Mouse (Mus musculus) gastrocnemius, postnatal 10 days (tissue): ENCODE measurements around the gene Dnase1l1. TPM values are rescaled to one million over a fixed set of nuclear protein-coding genes. Genes with fewer than 3 reads are reported as not detected.

Source experiments
- DNase-seq: peaks from one replicate; pipeline ENCODE4 v3.0.0; 2021; ENCODE audit warnings: mixed read lengths
- long read RNA-seq, 2 experiments: library from polyadenylated mRNA; stranded (forward); transcript quantifications; one replicate each; pipeline ENCODE4 v2.0.0; 2021
- total RNA-seq, 2 experiments: library from RNA; stranded (reverse); gene quantifications; 2 replicates each; pipeline ENCODE4 v1.2.3; 2021

Gene Dnase1l1
- 10 to 100 TPM; 62.8 to 69.4 TPM for total RNA-seq
- long read RNA-seq, experiment 1, transcript Dnase1l1-201 (8 exons, 1,625 nt) = major isoform, 43 of 71 reads
- long read RNA-seq, experiment 1, partial matches to known transcripts = 3 of 71 reads
- long read RNA-seq, experiment 1, other reads (novel, unspliced or antisense) = 24 of 71 reads
- long read RNA-seq, experiment 2, transcript Dnase1l1-201 (8 exons, 1,625 nt) = major isoform, 44 of 57 reads
- long read RNA-seq, experiment 2, partial matches to known transcripts = 0 of 57 reads
- long read RNA-seq, experiment 2, other reads (novel, unspliced or antisense) = 13 of 57 reads

GRCm38 (mm10) chrX:74281732-74282394, at the start of gene Dnase1l1, which contains the start of gene Taz:
TSS of gene Dnase1l1 (minus strand) at chrX:74282337.
TSS of gene Taz (plus strand) at chrX:74281912.
- DNase-seq = peak; percentile 61

- DNase-seq = no peak
Observed at GRCm38 (mm10) chrX:74330166-74330930, 48.2 kb upstream of the Dnase1l1 start.

- no peak for DNase-seq
Observed at GRCm38 (mm10) chrX:74329215-74329671, 47.1 kb upstream of the Dnase1l1 start.

GRCm38 (mm10) chrX:74328725-74329161, 46.6 kb upstream of the Dnase1l1 start, which contains the start of gene Plxna3:
TSS of gene Plxna3 (plus strand) at chrX:74329066.
- DNase-seq = peak; percentile 67

DNA sequence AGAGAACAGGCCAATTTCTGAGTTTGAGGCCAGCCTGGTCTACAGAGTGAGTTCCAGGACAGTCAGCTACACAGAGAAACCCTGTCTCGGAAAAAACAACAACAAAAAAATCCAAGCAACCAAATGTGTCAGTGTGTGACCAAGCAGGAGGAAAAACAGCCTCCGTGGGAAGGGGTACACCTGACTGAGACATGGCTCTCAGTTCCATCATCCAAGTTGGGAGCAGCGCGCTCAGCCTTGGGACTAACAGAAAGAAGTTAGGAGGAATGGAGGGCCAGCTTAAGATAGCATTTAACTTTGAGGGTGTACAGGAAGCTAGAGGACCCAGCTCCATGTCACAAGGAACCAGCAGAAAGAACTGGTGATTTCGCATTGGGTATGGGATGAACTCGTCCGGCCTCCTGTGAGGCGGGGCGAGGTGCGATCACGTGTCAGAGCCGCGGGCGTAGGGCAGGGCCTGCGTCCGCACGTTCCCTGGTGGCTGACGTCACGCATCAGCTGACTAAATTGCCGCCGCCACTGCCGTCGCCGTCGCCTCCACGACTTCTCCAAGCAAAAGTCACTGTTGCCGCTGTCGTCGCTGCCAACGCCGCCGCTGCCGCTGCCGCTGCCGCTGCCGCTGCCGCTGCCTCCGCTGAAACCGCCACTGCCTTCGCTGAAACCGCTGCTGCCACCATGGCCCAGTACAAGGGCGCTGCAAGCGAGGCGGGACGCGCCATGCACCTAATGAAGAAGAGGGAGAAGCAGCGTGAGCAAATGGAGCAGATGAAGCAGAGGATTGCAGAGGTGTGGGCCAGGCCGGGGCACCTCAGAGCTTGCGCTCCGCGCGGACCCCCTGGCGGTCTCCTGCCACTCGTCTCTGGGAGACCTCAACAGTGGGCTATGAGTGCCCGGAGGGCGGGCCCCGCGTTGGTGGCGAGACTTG, 30.7 kb upstream of the Dnase1l1 start, which contains the start of gene Fam50a:
Fam50a (plus strand) TSS at position 494 of the 925 bp plus-strand sequence.
- peak; percentile 82 for DNase-seq

DNA sequence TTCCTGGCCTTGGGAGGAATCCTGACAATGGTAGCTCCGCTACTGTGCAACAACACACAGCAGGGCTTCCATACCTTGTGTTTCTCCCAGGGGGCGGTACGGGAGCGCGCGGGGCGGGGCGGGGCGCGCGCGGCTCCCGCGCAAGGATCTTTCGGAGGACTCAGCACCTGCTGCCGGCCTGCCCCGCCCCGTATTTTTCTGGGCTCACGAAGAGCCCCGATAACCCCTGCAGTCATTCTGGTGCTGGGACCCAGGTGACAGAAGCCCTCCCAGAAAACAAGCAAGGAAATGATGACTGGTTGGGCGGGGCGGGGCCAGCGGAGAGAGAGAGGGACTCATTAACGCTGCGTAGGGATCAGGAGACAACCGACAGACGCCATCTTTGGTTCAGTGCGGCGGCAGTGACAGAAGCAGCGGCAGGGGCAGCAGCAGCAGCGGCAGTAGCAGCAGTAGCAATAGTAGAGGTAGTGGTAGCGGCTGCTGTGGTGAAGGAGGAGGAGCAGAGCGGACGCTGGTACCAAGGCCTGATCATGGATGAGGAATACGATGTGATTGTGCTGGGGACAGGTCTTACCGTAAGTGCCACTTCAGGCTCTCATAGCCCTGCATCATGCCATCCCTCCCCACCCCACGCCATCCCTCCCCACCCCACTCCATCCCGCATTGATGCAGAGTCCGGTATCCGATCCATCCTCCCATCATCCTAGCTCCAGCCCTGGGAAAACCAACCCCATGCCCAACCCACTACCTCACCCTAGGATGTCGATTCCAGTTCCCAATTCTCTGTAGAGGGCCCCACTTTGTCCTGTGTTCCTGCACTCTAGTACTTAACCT, 22.9 kb upstream of the Dnase1l1 start, which contains the start of gene Gdi1:
Gdi1 (plus strand) TSS at position 132 of the 834 bp plus-strand sequence.
- peak; percentile 64 for DNase-seq

GRCm38 (mm10) chrX:74299721-74300120, 17.6 kb upstream of the Dnase1l1 start:
- DNase-seq = no peak

DNA sequence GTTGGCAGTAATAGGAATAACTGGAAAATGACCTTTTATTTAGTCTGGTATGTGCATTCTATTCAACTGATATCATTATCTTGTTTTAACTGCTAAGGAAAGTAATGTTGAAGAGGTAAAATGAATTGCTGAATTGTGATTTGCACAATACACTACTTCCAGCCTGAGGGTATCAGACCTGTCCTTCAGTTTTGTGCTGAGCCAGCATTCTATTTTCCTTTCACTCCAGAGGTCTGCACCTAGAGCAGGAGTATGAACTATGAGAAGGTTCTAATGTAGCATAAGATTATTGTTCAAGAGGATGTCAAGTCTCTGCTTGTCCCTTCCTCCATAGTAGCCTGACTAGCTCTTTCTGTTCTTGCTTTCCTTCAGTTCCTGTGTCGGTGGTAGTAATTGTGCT, 16.2 kb upstream of the Dnase1l1 start:
- DNase-seq = no peak

- DNase-seq = peak; percentile 87
Observed at GRCm38 (mm10) chrX:74296538-74297448, 14.7 kb upstream of the Dnase1l1 start, which contains the start of gene Atp6ap1. TSS of gene Atp6ap1 (plus strand) at chrX:74297097.

DNA sequence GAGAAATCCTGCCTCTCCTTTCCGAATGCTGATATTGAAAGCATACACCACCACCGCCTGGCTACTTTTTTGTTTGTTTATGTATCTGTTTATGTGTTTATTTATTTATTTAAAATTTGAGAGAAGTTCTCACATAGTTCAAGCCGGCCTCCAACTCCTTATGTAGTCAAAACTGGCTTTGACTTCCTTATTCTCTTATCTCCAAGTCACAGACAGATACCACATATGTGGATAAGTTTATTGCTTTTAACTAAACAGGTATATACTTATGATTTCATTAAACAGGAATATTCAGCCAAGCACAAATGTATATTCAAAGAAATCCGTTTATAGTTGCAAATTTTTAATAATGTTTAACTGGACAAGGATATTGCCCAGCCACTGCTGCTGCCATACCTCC, 11.3 kb upstream of the Dnase1l1 start:
- DNase-seq = no peak

DNA sequence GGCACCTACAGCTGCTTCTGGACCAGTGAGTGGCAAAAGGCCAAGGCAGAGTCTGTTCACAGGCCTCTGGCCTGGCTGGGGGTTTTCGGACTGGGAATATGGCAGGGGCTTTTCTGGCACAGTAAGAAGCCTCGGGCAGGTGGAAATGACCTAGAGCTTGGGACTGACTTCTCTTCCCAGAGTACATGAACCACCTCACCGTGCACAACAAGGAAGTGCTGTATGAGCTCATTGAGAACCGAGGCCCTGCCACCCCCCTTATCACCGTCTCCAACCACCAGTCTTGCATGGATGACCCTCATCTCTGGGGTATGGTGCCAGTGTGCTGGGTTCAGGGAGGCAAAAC, 928 bp upstream of the Dnase1l1 start:
- DNase-seq = no peak

DNA sequence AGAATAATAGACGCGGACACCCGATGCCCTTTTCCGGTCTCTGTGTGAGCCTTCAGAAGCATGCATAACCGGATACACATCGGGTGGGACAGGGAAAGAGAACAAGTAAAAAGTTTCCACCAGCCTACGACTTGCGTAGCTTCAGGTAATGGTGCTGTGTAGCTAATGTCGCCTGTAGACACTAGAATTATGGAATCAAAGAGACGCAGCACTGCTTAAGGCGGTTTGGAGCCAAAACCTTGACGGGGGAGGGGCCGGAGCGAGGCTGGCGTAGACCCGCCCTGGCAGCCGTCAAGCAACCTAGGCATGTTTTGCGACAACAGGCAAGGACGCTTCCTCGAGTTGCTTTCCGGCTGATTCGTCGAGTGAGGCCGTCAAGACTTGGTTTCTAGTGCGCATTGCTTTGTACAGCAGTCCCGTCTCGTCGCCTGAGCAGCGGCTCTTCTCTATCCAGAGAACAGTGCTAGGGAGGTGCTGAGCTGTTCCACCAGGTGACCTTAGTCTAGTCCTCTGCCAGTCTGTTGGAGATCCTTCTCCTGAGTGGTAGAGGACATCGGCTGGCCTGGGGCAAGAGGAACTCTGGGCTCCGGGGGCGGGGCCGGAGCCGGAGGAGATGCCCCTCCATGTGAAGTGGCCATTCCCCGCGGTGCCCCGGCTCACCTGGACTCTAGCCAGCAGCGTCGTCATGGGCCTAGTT, 406 bp upstream of the Dnase1l1 start:
- DNase-seq = peak; percentile 76

GRCm38 (mm10) chrX:74281041-74281731, 951 bp downstream of the Dnase1l1 start:
- no peak for DNase-seq

GRCm38 (mm10) chrX:74277916-74278315, 4.2 kb downstream of the Dnase1l1 start:
- DNase-seq = no peak

DNA sequence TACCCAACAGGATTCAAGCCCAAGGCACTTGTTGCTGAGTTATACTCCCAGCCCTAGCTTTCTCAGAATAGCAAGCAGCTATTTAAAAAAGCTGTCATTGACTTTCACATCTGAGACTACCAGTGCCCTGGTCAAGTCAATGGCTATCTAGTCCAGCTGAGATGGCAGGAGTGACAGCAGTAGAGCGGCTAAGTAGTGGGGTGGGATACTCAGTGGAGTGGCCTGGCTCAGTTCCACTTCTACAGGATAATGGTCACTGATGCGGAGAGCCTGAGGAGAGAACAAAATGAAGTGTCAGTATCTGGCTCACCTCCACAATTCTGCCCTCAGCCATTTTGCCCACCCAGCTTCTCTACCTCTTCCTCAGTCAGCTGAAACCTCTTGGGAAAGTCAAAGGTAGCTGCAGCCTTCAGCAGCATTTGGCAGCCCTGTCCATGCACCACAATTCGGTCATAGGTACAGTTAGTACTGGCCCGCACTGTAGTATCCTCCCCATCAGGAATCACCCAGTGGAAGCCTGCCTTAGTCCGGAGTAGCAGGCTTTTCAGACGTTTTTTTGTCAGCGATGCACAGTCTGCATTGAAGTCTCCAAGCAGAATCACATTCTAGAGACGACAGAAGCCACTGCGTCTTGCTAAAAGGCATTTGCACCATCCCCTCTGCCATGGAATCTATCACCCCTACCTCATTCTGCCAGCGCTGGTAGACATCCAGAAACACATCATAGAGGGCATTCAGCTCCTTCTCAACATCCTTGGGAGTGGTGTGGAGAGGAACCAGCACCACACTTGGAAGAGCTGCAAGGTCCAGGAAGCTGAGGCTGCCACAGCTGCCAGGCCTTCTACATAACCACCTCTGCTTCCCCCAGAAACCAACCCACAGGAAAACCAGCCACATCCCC, 8.5 kb downstream of the Dnase1l1 start:
- no peak for DNase-seq

- peak; percentile 16 for DNase-seq
Observed at GRCm38 (mm10) chrX:74270902-74271551, 11.1 kb downstream of the Dnase1l1 start.
